8 mouse cellular contexts compared by ENCODE assay signal in the genomic region with DNA sequence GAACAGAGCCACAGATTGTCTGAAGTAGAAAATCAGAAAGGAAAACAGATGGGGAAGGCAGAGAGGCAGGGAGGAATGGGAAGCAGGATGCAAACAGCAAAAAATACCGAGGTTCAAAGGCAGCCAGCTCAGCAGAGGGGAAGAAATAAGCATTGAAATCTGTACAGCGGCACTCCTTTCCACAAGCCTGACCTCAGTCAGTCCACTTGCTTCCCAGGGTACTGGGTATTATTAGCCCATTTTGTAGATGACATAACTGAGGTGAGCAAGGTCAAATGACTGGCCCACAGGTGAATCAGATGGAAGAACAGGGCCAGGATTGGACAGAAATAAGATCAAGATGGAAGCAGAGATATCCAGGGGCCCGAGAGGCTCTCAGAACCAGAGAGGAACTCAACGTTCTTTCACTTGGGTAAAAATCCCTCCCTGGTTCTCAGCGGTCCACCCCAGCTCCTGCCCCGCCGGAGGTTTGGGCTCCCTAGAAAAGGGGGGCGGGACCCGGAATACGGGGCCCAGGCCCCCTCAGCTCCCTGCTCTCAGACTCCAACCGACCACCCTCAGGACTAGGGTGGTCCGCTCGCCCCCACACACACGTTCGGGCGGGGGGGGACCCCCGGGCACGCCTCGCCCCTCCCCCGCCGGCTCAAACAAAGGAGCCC. TPM values are rescaled to one million over a fixed set of nuclear protein-coding genes. Genes with fewer than 3 reads are reported as not detected.
DNase-seq lines count a peak whose midpoint lies in the region; ATAC-seq and TF ChIP-seq lines count a peak whose summit lies in the region.

No protein-coding gene starts in this region.

- no peak for DNase-seq in heart, adult 9 months (ENCODE audit: low spot score in 2 of 2)
- DNase-seq in G1E (ENCODE audit: low spot score) = no peak
- DNase-seq in forebrain, postnatal 0 days = peak; percentile 41
- DNase-seq in midbrain, embryonic 11.5 days (ENCODE audit: low spot score, missing footprints) = peak; percentile 90
- DNase-seq in cerebellum, postnatal 4 days (ENCODE audit: low spot score in 2 of 2) = no peak
- no peak for DNase-seq in kidney, postnatal 4 days
- DNase-seq in left cerebral cortex, adult 11 months (ENCODE audit: low spot score) = no peak

- no peak for ATAC-seq in heart, embryonic 16.5 days (replicated peaks; ENCODE audit: extremely low read depth, insufficient read depth, low FRiP score)
- no peak for ATAC-seq in G1E (ENCODE audit: extremely low read depth, insufficient number of reproducible peaks, low FRiP score, poor library complexity, severe bottlenecking)
- no peak for ATAC-seq in forebrain, postnatal 0 days
- ATAC-seq in midbrain, embryonic 11.5 days (ENCODE audit: low FRiP score) = no peak; the same call in 1 of the 2 replicates

- H3K27me3 ChIP-seq in heart, embryonic 16.5 days (ENCODE audit: control insufficient read depth, insufficient read depth, low read length) = peaks cover 7% of the 10 kb centered on the region; the same call in 1 of the 2 replicates
- H3K27me3 ChIP-seq in G1E (ENCODE audit: insufficient read depth, low read length) = peaks cover 77% of the 10 kb centered on the region
- no peaks in the 10 kb centered on the region for H3K27me3 ChIP-seq in forebrain, postnatal 0 days (ENCODE audit: insufficient read depth, low read length)
- peaks cover 5% of the 10 kb centered on the region; the same call in 1 of the 2 replicates for H3K27me3 ChIP-seq in midbrain, embryonic 11.5 days (ENCODE audit: control insufficient read depth, insufficient read depth, low read length)

- peak overlapping the region; percentile 68 for H3K27ac ChIP-seq in heart, embryonic 16.5 days (ENCODE audit: low read length)
- H3K27ac ChIP-seq in forebrain, postnatal 0 days (ENCODE audit: low read depth, low read length) = peak overlapping the region; percentile 82
- peak overlapping the region; percentile 60; the same call in 1 of the 2 replicates for H3K27ac ChIP-seq in midbrain, embryonic 11.5 days (ENCODE audit: low read depth, low read length)

- H3K4me3 ChIP-seq in heart, embryonic 16.5 days (ENCODE audit: low read length) = peak overlapping the region; percentile 82
- H3K4me3 ChIP-seq in G1E (ENCODE audit: low read depth, low read length) = peak overlapping the region; percentile 56; the same call in 1 of the 2 replicates
- H3K4me3 ChIP-seq in forebrain, postnatal 0 days (ENCODE audit: low read depth, low read length) = peak overlapping the region; percentile 81
- H3K4me3 ChIP-seq in midbrain, embryonic 11.5 days (ENCODE audit: low read depth, low read length) = peak overlapping the region; percentile 68

- H3K4me2 ChIP-seq in heart, embryonic 16.5 days (ENCODE audit: low read depth, low read length) = peak overlapping the region; percentile 68
- H3K4me2 ChIP-seq in forebrain, postnatal 0 days (ENCODE audit: low read depth) = peak overlapping the region; percentile 80
- H3K4me2 ChIP-seq in midbrain, embryonic 11.5 days = peak overlapping the region; percentile 55

- WGBS in heart, embryonic 16.5 days = 1% methylated on average over 21 of the region's 21 CpGs
- WGBS in forebrain, postnatal 0 days = 2% methylated on average over 20 of the region's 21 CpGs
- under 1% methylated on average over 21 of the region's 21 CpGs for WGBS in midbrain, embryonic 11.5 days

- no peaks in the 10 kb centered on the region for H3K9me3 ChIP-seq in heart, embryonic 16.5 days (replicated peaks; ENCODE audit: control insufficient read depth, low read length)
- H3K9me3 ChIP-seq in G1E (replicated peaks) = no peaks in the 10 kb centered on the region
- no peaks in the 10 kb centered on the region for H3K9me3 ChIP-seq in forebrain, postnatal 0 days (ENCODE audit: low read length)
- no peaks in the 10 kb centered on the region for H3K9me3 ChIP-seq in midbrain, embryonic 11.5 days (ENCODE audit: control insufficient read depth, low read length)

- peaks cover 12% of the 10 kb centered on the region for H3K4me1 ChIP-seq in heart, embryonic 16.5 days (ENCODE audit: control insufficient read depth, insufficient read depth, low read length)
- H3K4me1 ChIP-seq in G1E (ENCODE audit: insufficient read depth, low read depth, low read length) = peaks cover 15% of the 10 kb centered on the region
- peaks cover 19% of the 10 kb centered on the region for H3K4me1 ChIP-seq in forebrain, postnatal 0 days (ENCODE audit: insufficient read depth)
- H3K4me1 ChIP-seq in midbrain, embryonic 11.5 days (ENCODE audit: control insufficient read depth, insufficient read depth, low read length) = peaks cover 36% of the 10 kb centered on the region

- TF ChIP-seq CTCF in G1E (IDR thresholded peaks at IDR 0.05; ENCODE audit: low read depth, low read length) = no peak
- no peak for TF ChIP-seq CTCF in forebrain, postnatal 0 days (IDR thresholded peaks at IDR 0.05; ENCODE audit: low read depth)

- H3K9ac ChIP-seq in heart, embryonic 16.5 days (ENCODE audit: low read length) = peak overlapping the region; percentile 88
- peak overlapping the region; percentile 79 for H3K9ac ChIP-seq in forebrain, postnatal 0 days
- H3K9ac ChIP-seq in midbrain, embryonic 11.5 days (ENCODE audit: low read length) = peak overlapping the region; percentile 90

- peaks cover 7% of the 10 kb centered on the region; the same call in 1 of the 2 replicates for H3K36me3 ChIP-seq in heart, embryonic 16.5 days (ENCODE audit: control insufficient read depth, insufficient read depth)
- no peaks in the 10 kb centered on the region for H3K36me3 ChIP-seq in G1E (replicated peaks)
- H3K36me3 ChIP-seq in forebrain, postnatal 0 days (ENCODE audit: insufficient read depth) = peaks cover 14% of the 10 kb centered on the region
- H3K36me3 ChIP-seq in midbrain, embryonic 11.5 days (ENCODE audit: control insufficient read depth, insufficient read depth, low read length) = no peaks in the 10 kb centered on the region

RNA-seq across cellular contexts. Expression of a gene that starts 0.6 kb away (rescaled TPM):
- 5.2 and 7.3 TPM in 2 replicates for polyA plus RNA-seq in heart, embryonic 16.5 days (2015; fragmentation: Nextera tagmentation; extraction: Ambion mirVana)
- total RNA-seq in G1E (2014; fragmentation: Nextera tagmentation) (not detected in 2 replicates), G1E (2017) (0.12 TPM in 1 of 2 replicates, not detected in the other)
- polyA plus RNA-seq in G1E (2012) = not detected in 2 replicates
- total RNA-seq in forebrain, postnatal 0 days (2014; rRNA removed) = 8.4 and 11.1 TPM in 2 replicates
- 7.8 and 8.1 TPM in 2 replicates for polyA plus RNA-seq in forebrain, postnatal 0 days (2015; fragmentation: Nextera tagmentation; extraction: Ambion mirVana)
- 15.3 and 17.5 TPM in 2 replicates for polyA plus RNA-seq in midbrain, embryonic 11.5 days (2014; fragmentation: Nextera tagmentation; extraction: Ambion mirVana)

RNA-seq across cellular contexts. Expression of a gene that starts 12.6 kb away (rescaled TPM):
- polyA plus RNA-seq in heart, embryonic 16.5 days (2015; fragmentation: Nextera tagmentation; extraction: Ambion mirVana) = 61.5 and 73.6 TPM in 2 replicates
- total RNA-seq in G1E (2014; fragmentation: Nextera tagmentation) (not detected in 2 replicates), G1E (2017) (0.17 and 1.4 TPM in 2 replicates)
- 0.05 and 0.10 TPM in 2 replicates for polyA plus RNA-seq in G1E (2012)
- 47.9 and 53.3 TPM in 2 replicates for total RNA-seq in forebrain, postnatal 0 days (2014; rRNA removed)
- 50.1 and 56.4 TPM in 2 replicates for polyA plus RNA-seq in forebrain, postnatal 0 days (2015; fragmentation: Nextera tagmentation; extraction: Ambion mirVana)
- 17.0 and 18.7 TPM in 2 replicates for polyA plus RNA-seq in midbrain, embryonic 11.5 days (2014; fragmentation: Nextera tagmentation; extraction: Ambion mirVana)

RNA-seq across cellular contexts. Expression of a gene that starts 14.4 kb away (rescaled TPM):
- 0.89 and 1.1 TPM in 2 replicates for polyA plus RNA-seq in heart, embryonic 16.5 days (2015; fragmentation: Nextera tagmentation; extraction: Ambion mirVana)
- total RNA-seq in G1E (2014; fragmentation: Nextera tagmentation) = not detected in 2 replicates
- 0.06 TPM in 1 of 2 replicates, not detected in the other for total RNA-seq in G1E (2017)
- not detected in 2 replicates for polyA plus RNA-seq in G1E (2012)
- total RNA-seq in forebrain, postnatal 0 days (2014; rRNA removed) = 76.7 and 80.7 TPM in 2 replicates
- 68.9 and 73.8 TPM in 2 replicates for polyA plus RNA-seq in forebrain, postnatal 0 days (2015; fragmentation: Nextera tagmentation; extraction: Ambion mirVana)
- 4.6 and 6.4 TPM in 2 replicates for polyA plus RNA-seq in midbrain, embryonic 11.5 days (2014; fragmentation: Nextera tagmentation; extraction: Ambion mirVana)

RNA-seq across cellular contexts. Expression of a gene that starts 24.6 kb away (rescaled TPM):
- polyA plus RNA-seq in heart, embryonic 16.5 days (2015; fragmentation: Nextera tagmentation; extraction: Ambion mirVana) = not detected in 2 replicates
- not detected in 2 replicates for total RNA-seq in G1E (2014; fragmentation: Nextera tagmentation)
- not detected in 2 replicates for total RNA-seq in G1E (2017)
- polyA plus RNA-seq in G1E (2012) = not detected in 2 replicates
- total RNA-seq in forebrain, postnatal 0 days (2014; rRNA removed) = 0.19 and 0.46 TPM in 2 replicates
- polyA plus RNA-seq in forebrain, postnatal 0 days (2015; fragmentation: Nextera tagmentation; extraction: Ambion mirVana) = 0.43 and 0.56 TPM in 2 replicates
- 0.33 TPM in 1 of 2 replicates, not detected in the other for polyA plus RNA-seq in midbrain, embryonic 11.5 days (2014; fragmentation: Nextera tagmentation; extraction: Ambion mirVana)

RNA-seq across cellular contexts. Expression of a gene that starts 27.9 kb away (rescaled TPM):
- 0.06 and 0.21 TPM in 2 replicates for polyA plus RNA-seq in heart, embryonic 16.5 days (2015; fragmentation: Nextera tagmentation; extraction: Ambion mirVana)
- total RNA-seq in G1E (2014; fragmentation: Nextera tagmentation) (not detected in 2 replicates), G1E (2017) (0.06 and 0.22 TPM in 2 replicates)
- polyA plus RNA-seq in G1E (2012) = not detected in 2 replicates
- 0.15 TPM in 1 of 2 replicates, not detected in the other for total RNA-seq in forebrain, postnatal 0 days (2014; rRNA removed)
- polyA plus RNA-seq in forebrain, postnatal 0 days (2015; fragmentation: Nextera tagmentation; extraction: Ambion mirVana) = 0.89 and 1.3 TPM in 2 replicates
- 0.23 and 0.40 TPM in 2 replicates for polyA plus RNA-seq in midbrain, embryonic 11.5 days (2014; fragmentation: Nextera tagmentation; extraction: Ambion mirVana)

Comparison
In these comparisons a context has a peak if more than half of its experiments do, and no peak if none do; other contexts are left out.
1. DNase-seq: peak in forebrain, postnatal 0 days (single experiment) and midbrain, embryonic 11.5 days (single experiment); none in heart, adult 9 months (0 of 2), G1E (single experiment), cerebellum, postnatal 4 days (0 of 2), kidney, postnatal 4 days (0 of 2) and left cerebral cortex, adult 11 months (single experiment).
2. RNA of a gene that starts 12.6 kb away (polyA plus RNA-seq): 61.5 to 73.6 TPM in heart, embryonic 16.5 days, 50.1 to 56.4 TPM in forebrain, postnatal 0 days and 17.0 to 18.7 TPM in midbrain, embryonic 11.5 days; 0.05 to 0.10 TPM in G1E; every median in the first group is over 10 times any median in the second.
3. Peak in every context shown above with its lines, with median percentiles within 50 percentile points of each other: H3K27ac ChIP-seq, H3K4me2 ChIP-seq, H3K4me3 ChIP-seq and H3K9ac ChIP-seq.